Mouse (Mus musculus) cerebellum, adult 9-11 months (tissue): Measurements from ENCODE around the gene Med13l.

Experiments
- DNase-seq: peaks from one replicate; pipeline ENCODE4 v3.0.0; 2022

The Med13l gene

GRCm38 (mm10) chr5:118558841-118559240 is 1.6 kb upstream of the Med13l start:
- peak; percentile 52 for DNase-seq

- peak; percentile 90 for DNase-seq
These were observed 695 bp upstream of the Med13l start for GRCm38 (mm10) chr5:118559584-118560384.

- peak; percentile 35 for DNase-seq
These were observed 858 bp downstream of the Med13l start for GRCm38 (mm10) chr5:118561086-118561987.

GRCm38 (mm10) chr5:118562206-118562605 is 1.7 kb downstream of the Med13l start:
- no peak for DNase-seq

- DNase-seq = peak; percentile 31
These were observed 3.1 kb downstream of the Med13l start for GRCm38 (mm10) chr5:118563590-118563989.

- DNase-seq = no peak
These were observed 6.9 kb downstream of the Med13l start for GRCm38 (mm10) chr5:118567395-118567794.

GRCm38 (mm10) chr5:118569017-118569416 is 8.5 kb downstream of the Med13l start:
- no peak for DNase-seq

GRCm38 (mm10) chr5:118569606-118570580 is 9.4 kb downstream of the Med13l start:
- no peak for DNase-seq

GRCm38 (mm10) chr5:118571504-118571903 is 11.0 kb downstream of the Med13l start:
- DNase-seq = peak; percentile 30

GRCm38 (mm10) chr5:118574236-118574635 is 13.8 kb downstream of the Med13l start:
- DNase-seq = peak; percentile 80

GRCm38 (mm10) chr5:118574997-118575396 is 14.5 kb downstream of the Med13l start:
- peak; percentile 34 for DNase-seq

GRCm38 (mm10) chr5:118575909-118576308 is 15.4 kb downstream of the Med13l start:
- no peak for DNase-seq

- DNase-seq = no peak
These were observed 16.3 kb downstream of the Med13l start for GRCm38 (mm10) chr5:118576731-118577130.

- DNase-seq = no peak
These were observed 24.9 kb downstream of the Med13l start for GRCm38 (mm10) chr5:118585355-118585754.

- DNase-seq = no peak
These were observed 26.1 kb downstream of the Med13l start for GRCm38 (mm10) chr5:118586560-118586959.

GRCm38 (mm10) chr5:118588381-118588925 is 28.0 kb downstream of the Med13l start:
- DNase-seq = no peak

- no peak for DNase-seq
These were observed 28.9 kb downstream of the Med13l start for GRCm38 (mm10) chr5:118589186-118589892.

- no peak for DNase-seq
These were observed 30.4 kb downstream of the Med13l start for GRCm38 (mm10) chr5:118590868-118591267.

GRCm38 (mm10) chr5:118591826-118592499 is 31.5 kb downstream of the Med13l start:
- no peak for DNase-seq

GRCm38 (mm10) chr5:118594470-118595236 is 34.2 kb downstream of the Med13l start:
- DNase-seq = peak; percentile 67
